Mouse (Mus musculus) olfactory bulb, adult 2 months (tissue): Measurements from ENCODE around the gene Efcab11.

Experiments
- CTCF ChIP-seq: fragments of 200-500 bp; IDR thresholded peaks from 2 replicates; pipeline ENCODE4 v1.5.1; 2012; ENCODE audit warnings: low read depth, mild to moderate bottlenecking, low read length, moderate library complexity; ENCODE audit not compliant: insufficient read depth
- POLR2A ChIP-seq: fragments of 200-500 bp; IDR thresholded peaks from 2 replicates; pipeline ENCODE4 v1.6.1; 2012; ENCODE audit warnings: mild to moderate bottlenecking, low read depth, low read length, moderate library complexity; ENCODE audit not compliant: insufficient read depth

DNA sequence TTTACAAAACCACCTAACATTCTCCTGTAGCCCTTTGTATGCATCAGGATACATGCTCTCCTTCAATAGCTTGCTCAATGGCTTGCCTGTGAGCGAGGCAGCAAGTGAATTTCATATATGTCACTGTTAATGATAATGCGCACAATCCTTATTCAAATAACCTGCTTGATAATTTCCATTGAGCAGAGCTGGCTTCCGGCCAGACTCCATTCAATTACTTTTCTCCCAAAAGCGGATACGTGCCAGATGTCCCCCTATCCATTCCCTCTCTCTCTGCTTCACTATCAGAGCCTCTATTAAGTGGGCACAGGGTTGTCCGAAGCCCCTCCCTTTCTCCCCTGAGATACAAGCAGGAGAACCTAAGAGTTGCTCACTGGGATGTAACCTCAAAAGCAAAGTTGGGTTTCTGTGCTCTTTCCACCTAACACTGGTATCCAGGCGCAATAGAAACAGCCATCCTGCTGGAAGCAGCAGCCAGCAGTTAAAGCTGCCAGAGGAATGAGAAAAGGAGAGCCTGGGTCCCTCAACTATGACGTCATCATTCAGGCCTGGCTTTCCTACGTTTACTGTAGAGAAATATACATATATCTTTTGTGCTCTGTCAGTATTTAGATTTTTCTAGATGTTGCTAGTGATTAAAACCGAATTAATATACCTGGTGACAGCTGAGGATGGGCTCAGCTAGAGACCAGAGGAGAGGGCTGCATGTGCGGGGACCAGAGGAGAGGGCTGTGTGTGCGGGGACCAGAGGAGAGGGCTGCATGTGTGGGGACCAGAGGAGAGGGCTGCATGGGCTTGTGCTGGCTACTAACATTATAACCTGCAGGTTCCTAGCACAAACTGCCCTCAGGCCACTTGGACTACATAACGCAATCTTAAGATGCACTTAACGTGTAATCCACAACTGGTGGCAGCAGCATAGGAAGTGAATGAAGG is 30.6 kb downstream of the Efcab11 start:
- TF ChIP-seq POLR2A, result no peak
- TF ChIP-seq CTCF, result no peak
